Mouse (Mus musculus) right cerebral cortex, adult 18-20 months (tissue): ENCODE data around the gene Copa.
A peak's percentile ranks its signal among the peaks of the same experiment; 100 is the strongest.

ENCODE experiments used
- DNase-seq: peaks from one replicate; pipeline ENCODE4 v3.0.0; 2022; ENCODE audit warnings: mixed read lengths

Copa gene

GRCm38 (mm10) chr1:172093522-172093921 is 11.2 kb downstream of the Copa start:
- DNase-seq: no peak

GRCm38 (mm10) chr1:172094295-172094694 is 12.0 kb downstream of the Copa start:
- DNase-seq: no peak

- DNase-seq: no peak
Measured at GRCm38 (mm10) chr1:172095202-172095601, 12.9 kb downstream of the Copa start.

- DNase-seq: no peak
Measured at GRCm38 (mm10) chr1:172099325-172100033, 17.1 kb downstream of the Copa start.

GRCm38 (mm10) chr1:172103619-172104018 is 21.3 kb downstream of the Copa start:
- DNase-seq: no peak

GRCm38 (mm10) chr1:172105101-172105500 is 22.8 kb downstream of the Copa start:
- no peak for DNase-seq

- no peak for DNase-seq
Measured at GRCm38 (mm10) chr1:172107777-172108477, 25.6 kb downstream of the Copa start.

GRCm38 (mm10) chr1:172116948-172117347 is 34.6 kb downstream of the Copa start:
- DNase-seq: peak; percentile 32

- DNase-seq: no peak
Measured at GRCm38 (mm10) chr1:172119100-172119499, 36.8 kb downstream of the Copa start.

GRCm38 (mm10) chr1:172119720-172120119 is 37.4 kb downstream of the Copa start:
- peak; percentile 31 for DNase-seq

GRCm38 (mm10) chr1:172122671-172123070 is 40.3 kb downstream of the Copa start:
- DNase-seq: no peak

GRCm38 (mm10) chr1:172124572-172124971 is 42.2 kb downstream of the Copa start:
- DNase-seq: no peak

- DNase-seq: peak; percentile 86
Measured at GRCm38 (mm10) chr1:172126376-172127347, 44.3 kb downstream of the Copa start, which contains the start of gene Pex19. Pex19 (plus strand) TSS chr1:172126755.

- DNase-seq: no peak
Measured at GRCm38 (mm10) chr1:172127487-172127886, 45.2 kb downstream of the Copa start.

- no peak for DNase-seq
Measured at GRCm38 (mm10) chr1:172128563-172128962, 46.2 kb downstream of the Copa start.

GRCm38 (mm10) chr1:172129108-172129507 is 46.8 kb downstream of the Copa start:
- DNase-seq: peak; percentile 43

GRCm38 (mm10) chr1:172129780-172130179 is 47.5 kb downstream of the Copa start:
- no peak for DNase-seq

GRCm38 (mm10) chr1:172132319-172132718 is 50.0 kb downstream of the Copa start:
- no peak for DNase-seq

- peak; percentile 17 for DNase-seq
Measured at GRCm38 (mm10) chr1:172133535-172133934, 51.2 kb downstream of the Copa start.

- no peak for DNase-seq
Measured at GRCm38 (mm10) chr1:172134072-172134471, 51.7 kb downstream of the Copa start.

- DNase-seq: no peak
Measured at GRCm38 (mm10) chr1:172140160-172140559, 57.8 kb downstream of the Copa start.

GRCm38 (mm10) chr1:172140825-172141224 is 58.5 kb downstream of the Copa start:
- no peak for DNase-seq

GRCm38 (mm10) chr1:172141529-172141928 is 59.2 kb downstream of the Copa start:
- DNase-seq: no peak
